Mouse (Mus musculus) CH12.LX (cell line): ENCODE measurements around the gene Rhobtb1.

Experiments used
- BHLHE40 ChIP-seq: IDR thresholded peaks from 2 replicates; pipeline ENCODE4 v1.6.1; 2011; ENCODE audit warnings: mild to moderate bottlenecking, low read depth, low read length, improper control_type of control experiment
- CTCF ChIP-seq, 2 experiments: IDR thresholded peaks in 1 of 2; conservative IDR thresholded peaks in 1 of 2; 2 replicates each; pipeline ENCODE4 v1.5.1; 2011 to 2012; ENCODE audit warnings: low read depth in 2 of 2, low read length in 2 of 2, improper control_type of control experiment in 1 of 2, inconsistent platforms in 1 of 2, mild to moderate bottlenecking in 1 of 2, moderate library complexity in 1 of 2
- EP300 ChIP-seq: IDR thresholded peaks from 2 replicates; pipeline ENCODE4 v1.6.1; 2011; ENCODE audit warnings: low read length, improper control_type of control experiment
- HCFC1 ChIP-seq: IDR thresholded peaks from 2 replicates; pipeline ENCODE4 v1.6.1; 2012; ENCODE audit warnings: low read depth, mild to moderate bottlenecking, inconsistent platforms, low read length, improper control_type of control experiment
- JUN ChIP-seq: IDR thresholded peaks from 2 replicates; pipeline ENCODE4 v1.6.1; 2011; ENCODE audit warnings: low read depth, mild to moderate bottlenecking, low read length, improper control_type of control experiment, moderate library complexity; ENCODE audit not compliant: insufficient read depth
- JUND ChIP-seq: conservative IDR thresholded peaks from 2 replicates; pipeline ENCODE4 v1.6.1; 2011; ENCODE audit warnings: low read depth, low read length, improper control_type of control experiment
- MAFK ChIP-seq: IDR thresholded peaks from 2 replicates; pipeline ENCODE4 v1.6.1; 2011; ENCODE audit warnings: low read length, improper control_type of control experiment; ENCODE audit not compliant: insufficient replicate concordance
- MAX ChIP-seq: IDR thresholded peaks from 2 replicates; pipeline ENCODE4 v1.6.1; 2011; ENCODE audit warnings: low read length, improper control_type of control experiment
- POLR2A ChIP-seq: IDR thresholded peaks from 2 replicates; pipeline ENCODE4 v1.6.1; 2011; ENCODE audit warnings: low read depth, mild to moderate bottlenecking, improper control_type of control experiment, low read length
- RCOR1 ChIP-seq: conservative IDR thresholded peaks from 2 replicates; pipeline ENCODE4 v1.6.1; 2012; ENCODE audit warnings: low read depth, mild to moderate bottlenecking, inconsistent platforms, low read length, improper control_type of control experiment
- ZMIZ1 ChIP-seq: IDR thresholded peaks from 2 replicates; pipeline ENCODE4 v1.6.1; 2012; ENCODE audit warnings: low read depth, mild to moderate bottlenecking, inconsistent platforms, low read length, improper control_type of control experiment

DNA sequence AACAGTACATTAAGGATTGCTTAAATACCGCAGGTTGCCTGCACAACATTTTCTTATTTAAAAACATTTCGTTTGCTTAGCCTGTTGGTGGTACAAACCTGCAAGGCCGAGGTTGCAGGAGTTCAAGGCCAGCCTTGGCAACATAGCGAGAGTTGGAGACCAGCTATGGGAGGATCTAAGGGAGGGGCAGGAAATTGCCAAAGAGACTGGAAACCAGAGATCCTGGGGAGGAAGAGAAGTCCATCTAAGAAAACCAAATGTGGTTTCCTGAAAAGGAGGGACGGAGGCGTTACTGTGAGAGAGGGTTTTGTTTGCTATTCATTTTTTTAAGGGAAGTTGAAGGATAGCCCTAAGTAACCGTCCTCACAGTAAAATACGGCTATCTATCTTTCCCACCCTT lies 60.3 kb downstream of the Rhobtb1 start:
- TF ChIP-seq EP300 (no peak), CTCF (conservative IDR thresholded peaks at IDR 0.05 in 1 of 2, IDR thresholded peaks at IDR 0.05 in 1 of 2; ENCODE audit: low read depth in 2 of 2, low read length in 2 of 2) (no peak), JUN (no peak), POLR2A (no peak), HCFC1 (no peak; the same call in 1 of the 2 replicates), MAFK (no peak), BHLHE40 (no peak), MAX (no peak), ZMIZ1 (no peak), RCOR1 (no peak), JUND (no peak)
